Mouse (Mus musculus) thymus, adult 18-20 months (tissue): ENCODE measurements around the gene Rpl12.
A peak's percentile ranks its signal among the peaks of the same experiment; 100 is the strongest.

ENCODE experiments used
- DNase-seq, 2 experiments: peaks; one replicate each; pipeline ENCODE4 v3.0.0; 2022; ENCODE audit warnings: mixed read lengths in 2 of 2

The Rpl12 gene

GRCm38 (mm10) chr2:32947454-32947853, 13.9 kb upstream of the Rpl12 start:
- no peak for DNase-seq

- DNase-seq: no peak
These were observed 6.8 kb upstream of the Rpl12 start for GRCm38 (mm10) chr2:32954581-32954980.

GRCm38 (mm10) chr2:32957344-32957743, 4.0 kb upstream of the Rpl12 start:
- DNase-seq: no peak

- DNase-seq: no peak
These were observed 1.1 kb upstream of the Rpl12 start for GRCm38 (mm10) chr2:32960273-32960672.

GRCm38 (mm10) chr2:32962062-32962874, 909 bp downstream of the Rpl12 start:
- no peak for DNase-seq

GRCm38 (mm10) chr2:32962875-32963220, 1.5 kb downstream of the Rpl12 start:
- peak; percentile 61 to 78 for DNase-seq

GRCm38 (mm10) chr2:32963544-32963943, 2.2 kb downstream of the Rpl12 start:
- DNase-seq: no peak

GRCm38 (mm10) chr2:32963981-32964380, 2.6 kb downstream of the Rpl12 start:
- no peak for DNase-seq

GRCm38 (mm10) chr2:32964659-32965457, 3.5 kb downstream of the Rpl12 start:
- DNase-seq: no peak

GRCm38 (mm10) chr2:32965511-32966183, 4.3 kb downstream of the Rpl12 start:
- no peak for DNase-seq

GRCm38 (mm10) chr2:32966184-32966688, 4.9 kb downstream of the Rpl12 start:
- no peak for DNase-seq

- DNase-seq: peak; percentile 52 to 68
These were observed 5.6 kb downstream of the Rpl12 start for GRCm38 (mm10) chr2:32966689-32967631.

- no peak for DNase-seq
These were observed 6.8 kb downstream of the Rpl12 start for GRCm38 (mm10) chr2:32968024-32968614.

GRCm38 (mm10) chr2:32969326-32969725, 8.0 kb downstream of the Rpl12 start:
- DNase-seq: no peak

GRCm38 (mm10) chr2:32971235-32971634, 9.9 kb downstream of the Rpl12 start:
- no peak for DNase-seq

GRCm38 (mm10) chr2:32974216-32974615, 12.9 kb downstream of the Rpl12 start:
- DNase-seq: no peak

GRCm38 (mm10) chr2:32977114-32977513, 15.8 kb downstream of the Rpl12 start:
- no peak for DNase-seq

GRCm38 (mm10) chr2:32978675-32979074, 17.3 kb downstream of the Rpl12 start:
- no peak for DNase-seq

- DNase-seq: no peak
These were observed 18.3 kb downstream of the Rpl12 start for GRCm38 (mm10) chr2:32979675-32980074.

GRCm38 (mm10) chr2:32981281-32981680, 19.9 kb downstream of the Rpl12 start:
- DNase-seq: no peak

GRCm38 (mm10) chr2:32981725-32982271, 20.4 kb downstream of the Rpl12 start, which contains the start of gene Slc2a8:
Gene Slc2a8, minus strand, starts transcription at chr2:32982083.
- DNase-seq: peak; percentile 73 to 76
